Mouse (Mus musculus): ENCODE results near the gene Scd1. TPM values are rescaled to one million over a fixed set of nuclear protein-coding genes. Genes with fewer than 3 reads are reported as not detected.
A peak's percentile ranks its signal among the peaks of the same experiment; 100 is the strongest.

Scd1 gene
- total and polyA plus RNA-seq, 3 experiments, result 100 to 183 TPM; not detected in 1

GRCm38 (mm10) chr19:44387746-44388474, 19.8 kb downstream of the Scd1 start (continued):
- TF ChIP-seq ELF1 (IDR thresholded peaks at IDR 0.05; ENCODE audit: low read depth, low read length) (no peak), ZMIZ1 (IDR thresholded peaks at IDR 0.05; ENCODE audit: low read depth, low read length) (peak; percentile 54), MAX (IDR thresholded peaks at IDR 0.05; ENCODE audit: low read length) (peak; percentile 42), USF2 (IDR thresholded peaks at IDR 0.05; ENCODE audit: borderline replicate concordance in 1 of 2, insufficient read depth in 1 of 2, low read depth in 1 of 2, low read length in 2 of 2) (no peak), NRF1 (IDR thresholded peaks at IDR 0.05; ENCODE audit: insufficient read depth, low read depth, low read length, poor library complexity, severe bottlenecking) (no peak), CHD2 (IDR thresholded peaks at IDR 0.05; ENCODE audit: low read length) (no peak), ZC3H11A (IDR thresholded peaks at IDR 0.05; ENCODE audit: low read depth, low read length) (no peak), EP300 (IDR thresholded peaks at IDR 0.05; ENCODE audit: low read depth in 1 of 2, low read length in 2 of 2) (peak in 1 of 2 experiments; percentile 17; a peak in 3 of 4 replicates), USF1 (IDR thresholded peaks at IDR 0.05; ENCODE audit: low read depth, low read length) (no peak), GABPA (IDR thresholded peaks at IDR 0.05; ENCODE audit: low read depth, low read length) (no peak)

DNA sequence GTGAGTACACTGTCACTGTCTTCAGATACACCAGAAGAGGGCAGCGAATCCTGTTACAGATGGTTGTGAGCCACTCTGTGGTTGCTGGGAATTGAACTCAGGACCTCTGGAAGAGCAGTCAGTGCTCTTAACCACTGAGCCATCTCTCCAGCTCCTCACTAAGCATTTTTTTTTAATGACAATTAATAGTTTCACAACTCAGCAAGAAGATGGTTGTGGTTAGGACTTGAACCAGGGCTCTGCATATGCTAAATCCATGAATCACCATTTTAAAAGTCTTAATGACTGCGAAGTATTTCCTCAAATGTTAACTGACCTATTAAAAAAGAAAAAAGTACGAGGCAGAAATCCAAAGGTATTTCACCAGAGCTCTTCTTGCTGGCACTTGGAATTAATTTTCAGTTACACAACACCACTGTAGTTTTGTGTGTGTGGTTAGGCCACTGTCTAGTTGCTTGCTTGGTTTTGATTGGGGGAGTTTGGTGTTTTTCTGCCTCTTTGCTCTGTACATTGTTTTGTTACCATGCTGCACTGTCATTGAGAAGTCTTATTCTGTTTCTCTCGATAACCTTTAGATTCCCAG, 20.5 kb downstream of the Scd1 start:
- peaks cover 29 to 42% of the 10 kb centered on the region in 2 experiments for H3K4me1 ChIP-seq (ENCODE audit: control insufficient read depth in 1 of 2, insufficient read depth in 2 of 2, low read length in 2 of 2)
- H3K27ac ChIP-seq (ENCODE audit: control insufficient read depth, low read depth, low read length), result peak overlapping the region; percentile 69

More for the DNA sequence above, 20.5 kb downstream of the Scd1 start:
- Histone ChIP-seq H3K27me3 (ENCODE audit: control insufficient read depth in 1 of 2, insufficient read depth in 2 of 2, low read length in 2 of 2) (no peaks in the 10 kb centered on the region), H3K9ac (ENCODE audit: control insufficient read depth, low read depth, low read length, poor library complexity, severe bottlenecking) (peak overlapping the region; percentile 61), H3K36me3 (ENCODE audit: control insufficient read depth in 1 of 2, insufficient read depth in 2 of 2, low read length in 2 of 2) (peaks cover 0 to 40% of the 10 kb centered on the region in 2 experiments; a peak in 2 of 4 replicates), H3K79me2 (ENCODE audit: control insufficient read depth, insufficient read depth, low read length, poor library complexity) (no peaks in the 10 kb centered on the region; the same call in 1 of the 2 replicates), H3K9me3 (replicated peaks; ENCODE audit: insufficient read depth, low read length) (no peaks in the 10 kb centered on the region), H3K4me3 (ENCODE audit: control insufficient read depth in 1 of 2, insufficient read depth in 1 of 2, low read depth in 2 of 2, low read length in 2 of 2) (no peak overlapping the region; a peak in 1 of 4 replicates)
- peak; percentile 63 for DNase-seq (ENCODE audit: low read depth, low spot score)
- TF ChIP-seq POLR2AphosphoS2 (IDR thresholded peaks at IDR 0.05; ENCODE audit: low read length) (no peak), GABPA (IDR thresholded peaks at IDR 0.05; ENCODE audit: low read depth, low read length) (no peak), UBTF (IDR thresholded peaks at IDR 0.05; ENCODE audit: borderline replicate concordance, insufficient read depth, low read depth, low read length) (no peak), ZKSCAN1 (IDR thresholded peaks at IDR 0.05; ENCODE audit: low read depth, low read length) (no peak), RCOR1 (IDR thresholded peaks at IDR 0.05; ENCODE audit: low read depth, low read length) (no peak), BHLHE40 (IDR thresholded peaks at IDR 0.05; ENCODE audit: borderline replicate concordance, low read depth, low read length) (no peak), USF2 (IDR thresholded peaks at IDR 0.05; ENCODE audit: borderline replicate concordance in 1 of 2, insufficient read depth in 1 of 2, low read depth in 1 of 2, low read length in 2 of 2) (no peak), JUND (IDR thresholded peaks at IDR 0.05; ENCODE audit: low read depth, low read length) (no peak), MYB (IDR thresholded peaks at IDR 0.05; ENCODE audit: low read depth, low read length) (no peak), ETS1 (IDR thresholded peaks at IDR 0.05; ENCODE audit: low read depth, low read length) (no peak), MAFK (IDR thresholded peaks at IDR 0.05; ENCODE audit: borderline replicate concordance, low read depth, low read length) (no peak), MAX (IDR thresholded peaks at IDR 0.05; ENCODE audit: low read length) (no peak; the same call in 1 of the 2 replicates), MAZ (IDR thresholded peaks at IDR 0.05; ENCODE audit: low read depth, low read length) (no peak), EP300 (IDR thresholded peaks at IDR 0.05; ENCODE audit: low read depth in 1 of 2, low read length in 2 of 2) (0 out of 4 replicates have a peak, but pooled peaks of 1 of the 2 experiments have one; percentile 4), ZC3H11A (IDR thresholded peaks at IDR 0.05; ENCODE audit: low read depth, low read length) (no peak), RAD21 (IDR thresholded peaks at IDR 0.05; ENCODE audit: low read depth, low read length) (no peak), ELF1 (IDR thresholded peaks at IDR 0.05; ENCODE audit: low read depth, low read length) (no peak), TAL1 (IDR thresholded peaks at IDR 0.05; ENCODE audit: low read length) (no peak), TBP (IDR thresholded peaks at IDR 0.05; ENCODE audit: low read depth, low read length) (peak; percentile 80), CTCF (IDR thresholded peaks at IDR 0.05 in 2 of 3, conservative IDR thresholded peaks at IDR 0.05 in 1 of 3; ENCODE audit: control insufficient read depth in 1 of 3, insufficient read depth in 1 of 3, low read depth in 2 of 3, low read length in 3 of 3, poor library complexity in 1 of 3, severe bottlenecking in 1 of 3) (no peak), POLR2A (IDR thresholded peaks at IDR 0.05; ENCODE audit: control insufficient read depth in 1 of 2, insufficient read depth in 1 of 2, low read depth in 1 of 2, low read length in 2 of 2, poor library complexity in 1 of 2) (no peak; a peak in 1 of 4 replicates), NRF1 (IDR thresholded peaks at IDR 0.05; ENCODE audit: insufficient read depth, low read depth, low read length, poor library complexity, severe bottlenecking) (no peak), HCFC1 (IDR thresholded peaks at IDR 0.05; ENCODE audit: low read depth, low read length) (no peak), GATA1 (IDR thresholded peaks at IDR 0.05; ENCODE audit: low read depth, low read length) (no peak), SIN3A (IDR thresholded peaks at IDR 0.05; ENCODE audit: low read length) (peak; percentile 32; the same call in 1 of the 2 replicates)
